Mouse (Mus musculus) spleen, adult 12 weeks (tissue): ENCODE measurements around the gene Dhx15.
A peak's percentile ranks its signal among the peaks of the same experiment; 100 is the strongest.

Experiments
- DNase-seq: peaks from one replicate; pipeline ENCODE4 v3.0.0; 2022; ENCODE audit warnings: low spot score

The Dhx15 gene

DNA sequence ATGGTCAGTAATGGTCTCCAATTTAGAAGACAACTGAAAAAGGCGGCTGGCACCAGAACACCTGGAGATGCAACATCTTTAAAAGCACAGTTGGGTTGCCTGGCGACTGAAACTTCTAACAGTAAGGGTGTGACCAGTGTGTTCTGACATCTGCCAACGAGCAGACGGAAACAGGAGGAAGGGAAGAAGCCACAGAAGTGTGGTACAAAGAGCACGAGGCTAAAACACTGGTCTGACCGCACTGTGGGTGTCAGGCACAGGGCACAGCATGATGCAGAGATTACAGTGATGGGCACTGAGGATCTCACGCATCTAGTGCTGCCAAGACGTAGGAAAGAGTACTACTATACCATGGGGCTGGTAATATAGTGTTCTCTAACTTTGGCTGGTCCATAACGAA is 48.4 kb downstream of the Dhx15 start:
- DNase-seq: no peak

GRCm38 (mm10) chr5:52138819-52139218 is 51.5 kb downstream of the Dhx15 start:
- DNase-seq: no peak

DNA sequence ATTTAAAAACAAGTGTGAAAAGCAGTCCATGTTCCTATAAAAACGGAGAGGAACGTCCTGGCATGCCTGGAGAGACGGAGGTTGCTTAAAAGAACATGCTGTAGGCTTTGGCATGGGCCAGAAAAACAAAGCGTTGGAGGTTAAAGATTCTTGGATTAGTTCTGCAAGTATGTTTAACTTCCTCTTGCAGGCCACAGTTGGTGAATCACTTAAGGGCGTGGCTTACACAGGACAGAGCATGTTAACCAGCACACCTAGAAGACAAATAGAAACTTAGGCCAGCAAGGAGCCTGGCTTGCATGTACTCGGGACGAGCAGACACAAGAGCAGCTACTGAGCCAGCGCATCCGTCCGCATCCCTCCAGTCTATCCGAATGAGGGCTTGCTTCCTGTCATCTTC is 52.2 kb downstream of the Dhx15 start:
- no peak for DNase-seq

DNA sequence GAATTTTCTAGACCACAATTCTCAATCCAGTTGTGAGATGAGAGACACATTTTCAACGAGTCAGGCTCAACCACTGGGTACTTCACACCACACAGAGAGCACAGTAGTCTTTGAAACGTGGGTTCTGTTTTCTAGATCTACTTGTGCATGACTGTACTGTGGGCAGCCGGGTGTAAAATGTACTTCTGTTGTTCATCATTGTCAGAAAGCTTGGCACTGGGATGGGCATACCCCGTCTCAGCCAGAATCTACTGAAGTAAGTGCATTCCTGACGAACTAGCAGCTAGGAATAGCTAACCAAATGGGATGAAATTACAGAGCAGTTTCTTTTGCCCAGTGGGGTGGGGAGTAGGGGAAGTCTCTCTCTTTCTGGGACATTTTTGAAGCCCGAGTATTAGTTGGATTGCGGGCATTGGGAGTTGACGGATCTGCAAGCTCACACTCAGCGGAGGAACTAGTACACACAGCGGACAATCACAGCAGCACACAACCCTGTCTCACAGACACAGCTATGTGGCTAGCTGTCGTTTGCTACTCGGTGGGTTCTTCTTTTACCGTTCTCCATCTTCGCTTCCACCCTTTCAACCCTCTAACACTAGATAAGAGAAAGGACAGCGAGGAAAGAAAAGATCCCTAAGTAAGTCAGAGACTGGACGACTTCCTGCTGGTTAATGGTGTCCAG is 54.7 kb downstream of the Dhx15 start:
- no peak for DNase-seq

- DNase-seq: no peak
Measured at GRCm38 (mm10) chr5:52132840-52133239, 57.5 kb downstream of the Dhx15 start.

DNA sequence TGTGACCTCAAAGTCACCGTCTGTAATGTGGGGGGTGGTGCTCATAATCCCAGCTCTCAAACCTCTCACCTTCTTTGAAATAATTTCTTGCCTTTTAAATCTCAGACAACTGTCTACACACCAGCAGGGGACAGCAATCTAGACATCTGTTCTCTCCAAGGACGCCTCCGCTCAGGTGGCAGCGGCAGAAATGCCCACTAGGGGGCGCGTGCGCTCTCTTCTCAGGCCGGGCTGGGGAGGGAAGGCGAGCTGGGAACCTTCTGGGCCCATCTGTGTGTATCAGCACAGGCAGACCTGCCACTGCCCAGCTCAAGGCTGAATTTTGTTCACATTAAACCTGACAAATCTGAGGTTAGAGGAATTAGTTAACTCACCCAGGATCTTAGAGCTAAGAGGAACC is 58.2 kb downstream of the Dhx15 start:
- DNase-seq: peak; percentile 37

- DNase-seq: no peak
Measured at GRCm38 (mm10) chr5:52131389-52131788, 58.9 kb downstream of the Dhx15 start.

DNA sequence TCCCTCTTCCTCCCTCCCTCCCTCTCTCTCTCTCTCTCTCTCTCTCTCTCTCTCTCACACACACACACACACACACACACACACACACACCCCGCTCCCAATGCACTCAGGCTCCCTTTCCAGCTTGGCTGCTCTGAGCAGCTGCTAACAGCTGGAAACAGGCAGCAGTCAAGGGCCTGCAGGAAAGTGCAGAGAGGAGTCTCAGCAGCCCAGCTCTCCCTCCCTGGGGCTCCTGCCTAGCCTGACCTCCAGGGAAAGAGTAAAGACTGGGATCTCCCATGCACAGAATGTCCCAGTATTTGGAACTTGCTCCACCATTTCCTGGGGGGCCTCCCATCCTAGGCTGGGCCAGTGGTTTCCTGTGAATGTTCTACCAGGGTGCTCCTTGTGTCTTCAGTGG is 59.8 kb downstream of the Dhx15 start:
- DNase-seq: no peak

DNA sequence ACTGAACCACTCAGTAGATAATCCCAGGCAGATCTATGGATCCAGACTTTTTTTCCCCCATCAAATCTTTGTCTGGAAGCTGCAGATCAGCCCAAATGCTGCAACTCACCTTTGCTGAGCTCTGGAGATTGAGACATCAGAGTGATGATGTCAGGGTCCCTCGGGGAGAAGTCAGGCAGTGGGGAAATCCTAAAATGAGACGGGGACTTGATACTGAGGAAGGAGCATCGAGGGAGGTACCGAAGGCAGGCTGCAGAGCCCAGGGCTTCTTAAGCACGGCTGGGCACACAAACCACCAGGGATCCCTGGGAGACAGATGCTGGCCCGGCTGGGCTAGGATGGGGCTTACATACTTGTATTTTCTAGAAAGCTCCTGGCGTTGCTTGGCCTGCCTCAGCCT is 64.1 kb downstream of the Dhx15 start:
- DNase-seq: no peak

DNA sequence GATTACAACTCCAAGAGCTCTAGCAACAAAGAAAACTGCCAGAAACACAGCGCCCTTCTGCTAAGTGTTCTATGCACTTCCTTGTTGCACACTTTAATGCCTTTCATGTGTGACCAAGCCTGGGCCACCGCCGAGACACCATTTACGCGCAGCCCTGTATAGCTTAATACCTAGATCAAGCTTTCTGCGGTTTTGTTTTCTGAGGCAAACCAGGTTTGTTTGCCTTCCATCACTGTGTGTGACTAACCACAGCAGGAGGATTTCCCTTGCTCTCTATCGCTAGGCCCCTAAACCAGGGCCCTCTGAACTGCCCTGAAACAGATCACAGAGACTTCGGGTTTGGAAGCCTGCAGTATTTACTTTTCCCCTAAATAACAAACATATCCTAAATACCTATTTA is 64.5 kb downstream of the Dhx15 start:
- DNase-seq: no peak

DNA sequence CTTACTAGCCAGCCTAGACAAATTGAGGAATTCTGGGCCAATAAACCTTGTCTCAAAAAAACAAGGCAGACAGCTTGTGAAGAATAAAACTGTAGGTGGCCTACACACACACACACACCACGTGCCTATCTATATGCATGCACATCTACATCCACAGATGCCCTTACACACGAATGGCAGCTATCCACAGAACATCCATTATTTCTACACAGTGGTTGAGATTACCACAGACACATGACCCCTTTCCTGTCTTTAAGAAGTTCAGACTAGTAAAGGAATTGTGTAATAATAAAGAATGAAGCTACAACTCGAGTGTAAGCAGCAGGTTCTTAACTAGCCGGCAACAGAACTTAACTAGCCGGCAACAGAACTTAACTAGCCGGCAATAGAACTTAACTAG is 68.2 kb downstream of the Dhx15 start:
- no peak for DNase-seq

- DNase-seq: no peak
Measured at GRCm38 (mm10) chr5:52119822-52120221, 70.5 kb downstream of the Dhx15 start.

DNA sequence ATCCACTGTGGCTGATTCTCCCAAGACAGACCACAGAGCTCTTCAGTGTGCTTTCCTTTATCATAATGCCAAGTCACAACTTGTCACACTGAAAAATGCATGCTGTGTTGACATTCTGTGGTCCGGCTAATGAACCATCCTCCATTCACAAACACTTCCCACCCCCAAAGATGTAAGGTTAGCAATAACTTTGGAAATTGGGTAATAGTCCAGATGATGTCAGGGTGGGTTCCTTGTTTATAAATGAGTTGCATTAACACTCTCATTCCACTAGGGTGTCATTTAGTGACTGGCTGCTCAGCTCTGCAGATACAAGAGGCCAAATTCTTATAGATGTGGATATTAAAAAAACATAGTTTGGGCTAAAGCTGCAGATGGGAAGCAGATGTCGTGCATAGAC is 71.1 kb downstream of the Dhx15 start:
- DNase-seq: no peak

DNA sequence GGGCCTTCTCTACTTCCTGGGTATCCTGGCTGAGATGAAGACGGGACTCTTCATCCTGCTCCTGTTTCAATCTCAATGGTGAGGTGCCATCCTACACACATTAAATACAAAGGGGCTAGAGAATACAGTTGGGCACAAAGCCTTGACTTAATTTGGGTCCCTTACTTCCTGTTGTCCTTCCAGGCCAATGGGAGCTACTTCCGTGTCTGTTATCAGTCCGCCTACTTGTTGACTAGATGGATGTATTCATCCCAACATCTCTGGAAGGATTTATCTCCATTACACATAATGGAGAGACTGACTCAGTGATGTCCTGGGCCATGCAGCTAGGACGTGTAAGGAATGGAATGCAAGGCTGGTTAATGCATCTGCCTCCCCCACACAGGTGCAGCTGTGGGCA is 72.5 kb downstream of the Dhx15 start:
- DNase-seq: no peak

- DNase-seq: no peak
Measured at GRCm38 (mm10) chr5:52116404-52116803, 73.9 kb downstream of the Dhx15 start.

- DNase-seq: no peak
Measured at GRCm38 (mm10) chr5:52115821-52116317, 74.4 kb downstream of the Dhx15 start.

- DNase-seq: no peak
Measured at GRCm38 (mm10) chr5:52114751-52115451, 75.4 kb downstream of the Dhx15 start.

- no peak for DNase-seq
Measured at GRCm38 (mm10) chr5:52113851-52114731, 76.2 kb downstream of the Dhx15 start.

DNA sequence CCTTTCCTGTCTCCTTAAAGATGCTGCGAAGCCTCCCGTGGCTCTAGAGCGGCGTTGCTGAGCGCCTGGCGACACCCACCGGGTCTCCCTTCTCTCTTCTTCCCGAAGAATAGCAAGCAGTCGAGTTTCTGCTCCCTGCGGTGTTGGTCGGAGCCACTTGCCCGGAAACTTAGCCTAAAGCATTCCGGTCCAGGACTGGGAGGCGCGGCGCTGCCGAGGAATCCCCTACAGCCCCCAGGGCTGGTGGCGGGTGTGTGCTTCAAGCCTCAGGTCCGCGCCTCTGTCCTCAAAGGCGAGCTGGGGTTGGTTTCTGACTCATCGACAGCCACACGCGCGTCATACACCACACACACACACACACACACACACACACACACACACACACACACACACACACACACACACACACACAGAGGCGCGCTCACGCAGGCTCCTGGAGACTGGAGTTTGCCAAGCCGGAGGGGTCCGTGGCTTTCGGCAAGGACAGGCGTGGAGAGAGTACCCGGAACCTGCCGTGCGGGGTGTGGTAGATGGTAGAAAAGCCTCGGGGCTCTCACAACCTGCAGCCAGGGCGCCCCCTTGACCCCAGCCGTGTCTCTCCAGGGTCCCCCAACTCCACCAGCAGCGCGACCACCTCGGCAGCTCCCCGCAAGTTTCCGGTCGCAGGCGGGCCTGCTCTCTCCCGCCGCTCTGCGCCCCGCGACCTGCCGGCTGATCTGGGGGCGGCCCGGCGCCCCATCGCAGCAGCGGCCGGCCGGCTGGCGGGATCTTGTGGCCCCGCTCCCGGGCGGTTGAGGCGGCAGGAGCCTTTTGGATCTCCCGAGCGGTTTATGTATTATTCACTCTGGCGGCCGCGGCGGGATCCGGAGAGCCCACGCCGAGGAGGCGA is 77.1 kb downstream of the Dhx15 start:
- DNase-seq: no peak

DNA sequence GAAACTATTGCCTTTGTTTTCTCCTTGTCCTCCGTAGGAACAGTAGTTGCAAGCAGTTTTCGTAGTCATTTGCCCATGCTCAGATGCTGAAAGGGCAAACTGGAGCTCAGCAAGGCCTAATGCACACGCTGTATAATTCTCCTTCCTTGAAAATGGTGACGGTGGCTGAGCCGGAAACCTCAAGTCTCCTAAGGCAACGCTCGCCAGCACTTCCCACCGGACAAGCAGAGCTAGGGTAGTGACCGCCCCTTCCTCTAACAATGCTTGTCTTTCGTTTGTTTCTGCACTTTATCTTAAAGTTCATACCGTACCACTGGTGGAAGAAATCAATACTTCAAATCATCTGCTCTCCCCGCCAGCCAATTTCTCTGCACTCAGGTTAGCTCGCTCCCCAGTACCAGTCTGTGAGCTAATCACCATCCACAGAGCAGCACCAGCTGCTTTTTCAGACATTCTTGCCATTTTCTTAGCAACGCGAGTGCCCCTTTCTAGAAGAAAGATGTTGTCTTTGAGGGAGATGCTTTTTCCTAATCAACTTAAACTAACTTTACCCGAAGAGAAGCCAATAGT is 78.0 kb downstream of the Dhx15 start:
- no peak for DNase-seq
